Mouse (Mus musculus) G1E (cell line): Measurements from ENCODE around the gene Slc25a51.
"Not testable (repeated sequence)": the region's sequence is repeated elsewhere in the genome, so short reads cannot be mapped to it uniquely, and the experiment has no call there.

Experiments used
- CTCF ChIP-seq: IDR thresholded peaks from 2 replicates; pipeline ENCODE4 v1.5.1; 2012; ENCODE audit warnings: low read depth, low read length, inconsistent platforms, mixed read lengths
- GATA1 ChIP-seq: IDR thresholded peaks from 2 replicates; pipeline ENCODE4 v1.6.1; 2012; ENCODE audit warnings: borderline replicate concordance, low read length, inconsistent platforms, mixed read lengths
- GATA2 ChIP-seq: IDR thresholded peaks from 2 replicates; pipeline ENCODE4 v1.6.1; 2012; ENCODE audit warnings: low read depth, low read length, inconsistent platforms, borderline replicate concordance
- TAL1 ChIP-seq: conservative IDR thresholded peaks from 2 replicates; pipeline ENCODE4 v1.6.1; 2012; ENCODE audit warnings: low read depth, low read length, inconsistent platforms, mixed read lengths

GRCm38 (mm10) chr4:45398315-45398714, 10.3 kb downstream of the Slc25a51 start:
- TF ChIP-seq GATA1, CTCF, GATA2, TAL1: not testable (repeated sequence)
